Mouse (Mus musculus): Measurements from ENCODE around the gene Cox8a. TPM values are rescaled to one million over a fixed set of nuclear protein-coding genes. Genes with fewer than 3 reads are reported as not detected.

Gene Cox8a
- polyA plus RNA-seq, 1 experiment from 2014 or later = 1,377 TPM

GRCm38 (mm10) chr19:7165509-7166199 lies 51.8 kb downstream of the Cox8a start:
- H3K27me3 ChIP-seq (replicated peaks) = peaks cover 33% of the 10 kb centered on the region
- no peak for ATAC-seq (ENCODE audit: insufficient read depth, low FRiP score, low read depth)

More at GRCm38 (mm10) chr19:7165509-7166199, 51.8 kb downstream of the Cox8a start:
- H3K9ac ChIP-seq = peak overlapping the region; percentile 58
- 1% methylated on average over 64 of the region's 105 CpGs for WGBS
- H3K9me3 ChIP-seq = no peaks in the 10 kb centered on the region
- H3K27ac ChIP-seq = no peak overlapping the region
- H3K4me1 ChIP-seq = peaks cover 21% of the 10 kb centered on the region
- H3K36me3 ChIP-seq = no peaks in the 10 kb centered on the region
- peak overlapping the region; percentile 100 for H3K4me2 ChIP-seq
- H3K4me3 ChIP-seq (replicated peaks) = peak overlapping the region; percentile 66

Other genes starting within 250 kb of the Cox8a start
- gene Ppp1r14b, start 242.6 kb downstream of the Cox8a start, polyA plus RNA-seq (2015; fragmentation: Nextera tagmentation; extraction: Ambion mirVana) = 165 and 184 TPM in 2 replicates
- 81.3 and 92.2 TPM in 2 replicates for gene Plcb3, start 241.1 kb downstream of the Cox8a start, polyA plus RNA-seq (2015; fragmentation: Nextera tagmentation; extraction: Ambion mirVana)
- gene Fkbp2, start 237.1 kb downstream of the Cox8a start, polyA plus RNA-seq (2015; fragmentation: Nextera tagmentation; extraction: Ambion mirVana) = 156 and 163 TPM in 2 replicates
- gene Vegfb, start 230.0 kb downstream of the Cox8a start, polyA plus RNA-seq (2015; fragmentation: Nextera tagmentation; extraction: Ambion mirVana) = 43.9 and 44.8 TPM in 2 replicates
- 26.4 and 28.2 TPM in 2 replicates for gene Dnajc4, start 225.0 kb downstream of the Cox8a start, polyA plus RNA-seq (2015; fragmentation: Nextera tagmentation; extraction: Ambion mirVana)
- gene Nudt22, start 221.5 kb downstream of the Cox8a start, polyA plus RNA-seq (2015; fragmentation: Nextera tagmentation; extraction: Ambion mirVana) = 21.1 and 24.9 TPM in 2 replicates
- 10.0 and 10.1 TPM in 2 replicates for gene Trpt1, start 221.5 kb downstream of the Cox8a start, polyA plus RNA-seq (2015; fragmentation: Nextera tagmentation; extraction: Ambion mirVana)
- gene Fermt3, start 198.1 kb downstream of the Cox8a start, polyA plus RNA-seq (2015; fragmentation: Nextera tagmentation; extraction: Ambion mirVana) = 14.0 and 16.2 TPM in 2 replicates
- 185 and 219 TPM in 2 replicates for gene Stip1, start 177.6 kb downstream of the Cox8a start, polyA plus RNA-seq (2015; fragmentation: Nextera tagmentation; extraction: Ambion mirVana)
- 11.7 and 13.3 TPM in 2 replicates for gene Macrod1, start 160.8 kb downstream of the Cox8a start, polyA plus RNA-seq (2015; fragmentation: Nextera tagmentation; extraction: Ambion mirVana)
- gene Flrt1, start 111.9 kb downstream of the Cox8a start, polyA plus RNA-seq (2015; fragmentation: Nextera tagmentation; extraction: Ambion mirVana) = 3.5 and 4.2 TPM in 2 replicates
- gene Otub1, start 11.3 kb downstream of the Cox8a start, polyA plus RNA-seq (2015; fragmentation: Nextera tagmentation; extraction: Ambion mirVana) = 163 and 169 TPM in 2 replicates
- 47.0 and 51.6 TPM in 2 replicates for gene Naa40, start 23.6 kb upstream of the Cox8a start, polyA plus RNA-seq (2015; fragmentation: Nextera tagmentation; extraction: Ambion mirVana)
- 13.4 and 15.0 TPM in 2 replicates for gene Rcor2, start 49.7 kb upstream of the Cox8a start, polyA plus RNA-seq (2015; fragmentation: Nextera tagmentation; extraction: Ambion mirVana)
- 55.7 and 57.7 TPM in 2 replicates for gene Mark2, start 124.2 kb upstream of the Cox8a start, polyA plus RNA-seq (2015; fragmentation: Nextera tagmentation; extraction: Ambion mirVana)
- 22.5 and 22.8 TPM in 2 replicates for gene Spindoc, start 165.4 kb upstream of the Cox8a start, polyA plus RNA-seq (2015; fragmentation: Nextera tagmentation; extraction: Ambion mirVana)
- 6.5 and 7.5 TPM in 2 replicates for gene 2700081O15Rik, start 200.0 kb upstream of the Cox8a start, polyA plus RNA-seq (2015; fragmentation: Nextera tagmentation; extraction: Ambion mirVana)

Data from stomach, embryonic 15.5 days (tissue).